Mouse (Mus musculus) layer of hippocampus, adult 11-12 months (tissue): ENCODE data around the gene Arhgef33.
"Not testable (repeated sequence)": the region's sequence is repeated elsewhere in the genome, so short reads cannot be mapped to it uniquely, and the experiment has no call there.

ENCODE experiments used
- DNase-seq: peaks from one replicate; pipeline ENCODE4 v3.0.0; 2022; ENCODE audit warnings: low spot score

Arhgef33 gene

DNA sequence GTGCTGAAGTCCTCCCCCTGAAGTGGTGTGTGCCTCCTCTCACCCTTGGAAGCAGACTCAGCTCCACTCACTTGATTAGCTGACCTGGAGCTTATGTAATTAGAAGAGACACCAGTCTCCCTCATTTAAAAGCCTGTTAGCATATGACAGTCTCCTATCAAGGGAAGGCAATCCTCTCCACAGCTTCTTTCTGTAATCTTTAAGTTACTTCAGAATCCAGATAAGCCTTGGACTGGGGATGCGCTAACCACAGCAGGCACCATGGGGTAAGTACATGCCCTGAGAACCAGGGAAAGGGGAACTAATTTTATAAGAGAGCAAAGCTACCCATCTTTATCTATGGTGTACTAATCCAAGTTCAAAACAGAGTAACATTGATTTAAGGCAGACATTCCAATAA lies at the start of gene Arhgef33:
Gene Arhgef33 (plus strand): TSS at position 157 of the 400 bp plus-strand sequence.
- no peak for DNase-seq

DNA sequence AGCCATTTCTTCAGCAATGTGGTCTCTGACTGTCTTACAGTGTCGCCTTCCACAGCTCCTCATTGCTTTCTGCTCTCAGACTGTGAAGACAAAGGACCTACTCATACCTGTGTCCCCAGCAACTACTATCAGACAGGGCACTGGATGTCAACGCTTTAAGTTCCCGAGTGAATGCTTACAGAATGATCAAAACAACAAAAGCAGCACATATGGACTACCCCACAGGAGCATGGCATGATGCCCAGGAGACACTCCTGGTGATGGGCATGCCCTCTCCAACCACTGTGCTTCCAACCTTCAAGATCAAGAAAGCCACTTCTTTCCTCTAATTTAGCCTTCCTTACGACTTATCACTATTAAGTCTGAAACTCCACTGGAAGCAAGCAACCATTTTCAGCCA lies 40.1 kb upstream of the Arhgef33 start:
- no peak for DNase-seq

DNA sequence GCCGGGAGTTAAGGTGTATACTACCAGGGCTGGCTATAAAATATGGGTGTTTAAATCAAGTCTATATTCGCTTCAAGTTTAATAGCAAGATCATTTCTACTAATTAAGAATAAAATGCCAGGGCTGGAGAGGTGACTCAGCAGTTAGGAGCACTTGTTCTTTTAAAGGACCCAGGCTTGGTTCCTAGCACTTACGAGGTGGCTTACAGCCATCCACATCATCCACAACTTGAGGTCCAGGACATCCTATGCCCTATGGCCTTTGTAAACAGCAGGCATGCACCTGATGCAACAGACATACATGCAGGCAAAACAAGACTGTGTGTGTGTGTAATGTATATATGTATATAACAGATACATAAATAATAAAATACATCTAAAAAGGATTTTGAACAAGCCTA lies 39.1 kb upstream of the Arhgef33 start:
- no peak for DNase-seq

DNA sequence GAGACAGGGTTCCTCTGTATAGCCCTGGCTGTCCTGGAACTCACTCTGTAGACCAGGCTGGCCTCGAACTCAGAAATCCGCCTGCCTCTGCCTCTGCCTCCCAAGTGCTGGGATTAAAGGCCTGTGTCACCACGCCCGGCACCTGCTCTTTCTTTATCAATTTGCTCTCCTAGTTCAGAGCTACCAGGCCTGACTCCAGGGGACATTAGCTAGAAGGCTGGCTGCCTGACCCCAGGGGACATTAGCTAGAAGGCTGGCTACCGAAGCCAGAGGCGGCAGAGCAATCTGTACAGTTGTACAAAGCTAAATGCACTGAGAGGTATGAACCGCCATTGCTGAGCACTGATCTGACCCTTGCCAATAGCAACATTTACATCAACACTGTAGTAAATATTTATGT lies 36.6 kb upstream of the Arhgef33 start:
- not testable (repeated sequence) for DNase-seq

DNA sequence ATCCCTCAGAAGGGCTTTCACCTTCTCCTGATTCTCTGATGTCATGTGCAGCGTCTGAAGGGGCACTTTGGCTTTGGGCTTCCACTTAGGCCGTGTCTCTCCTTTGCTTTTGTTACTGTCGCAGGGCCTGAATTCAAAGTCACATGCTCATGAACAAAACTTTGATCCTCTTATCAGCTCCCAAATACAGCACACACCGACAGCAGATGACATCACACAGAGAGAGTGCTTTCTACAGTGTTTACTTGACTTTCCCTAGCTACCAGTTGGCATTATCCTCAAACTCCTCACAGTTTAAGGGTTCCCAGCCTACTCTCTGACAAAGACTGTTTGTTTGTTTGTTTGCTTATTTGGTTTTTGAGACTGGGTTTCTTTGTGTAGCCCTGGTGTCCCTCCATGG lies 29.0 kb upstream of the Arhgef33 start:
- no peak for DNase-seq

DNA sequence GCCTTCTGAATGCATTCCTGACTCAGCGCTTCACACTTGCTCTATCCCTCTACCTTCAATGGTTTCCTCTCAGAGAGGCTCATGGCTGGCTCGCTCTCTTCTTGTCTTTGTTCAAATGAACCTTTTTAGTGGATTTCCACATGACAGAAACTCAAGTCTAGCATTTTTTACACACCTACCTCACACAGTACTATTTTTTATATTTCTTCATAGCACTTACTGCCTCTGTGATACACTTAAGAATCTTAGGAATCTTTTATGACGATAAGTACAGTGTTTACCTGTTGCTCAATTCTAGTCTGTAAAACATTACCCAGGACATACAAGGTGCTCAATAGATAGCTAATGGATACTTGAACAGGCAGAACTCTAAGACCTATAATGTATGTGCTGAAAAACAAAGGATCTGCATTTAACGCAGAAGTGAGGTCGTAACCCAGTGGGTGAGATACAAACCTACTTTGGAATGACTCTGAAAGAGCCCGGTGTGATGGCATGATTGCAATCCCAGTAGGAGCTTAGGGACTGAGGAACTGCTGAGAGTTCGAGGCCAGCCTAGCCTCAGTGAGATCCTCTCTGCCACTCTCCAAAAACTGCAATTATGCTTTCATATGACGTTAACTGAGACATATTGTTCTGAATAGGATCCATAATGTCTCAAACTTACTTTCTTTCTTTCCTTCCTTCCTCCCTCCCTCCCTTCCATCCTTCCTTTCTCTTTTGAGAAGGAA lies 27.7 kb upstream of the Arhgef33 start:
- DNase-seq = no peak

DNA sequence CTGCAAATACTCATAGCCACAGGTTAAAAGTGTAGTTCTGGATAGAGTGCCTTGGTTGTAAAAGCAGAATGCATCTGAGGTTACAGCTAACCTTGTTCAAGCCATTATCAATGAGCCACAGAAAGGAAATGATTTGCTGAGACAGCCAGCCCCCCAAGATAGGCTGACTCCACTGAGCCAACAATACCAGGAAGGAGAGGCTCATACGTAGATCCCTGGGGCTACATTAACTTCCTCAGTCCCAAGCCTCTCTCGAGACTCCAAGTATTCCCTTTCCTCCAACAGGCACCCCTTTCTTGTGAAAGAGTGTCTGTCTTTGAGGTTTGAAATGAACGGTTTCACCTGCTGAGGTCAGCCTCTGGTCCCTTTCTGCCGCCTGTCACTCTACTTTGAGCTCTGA lies 22.8 kb upstream of the Arhgef33 start:
- DNase-seq = no peak

DNA sequence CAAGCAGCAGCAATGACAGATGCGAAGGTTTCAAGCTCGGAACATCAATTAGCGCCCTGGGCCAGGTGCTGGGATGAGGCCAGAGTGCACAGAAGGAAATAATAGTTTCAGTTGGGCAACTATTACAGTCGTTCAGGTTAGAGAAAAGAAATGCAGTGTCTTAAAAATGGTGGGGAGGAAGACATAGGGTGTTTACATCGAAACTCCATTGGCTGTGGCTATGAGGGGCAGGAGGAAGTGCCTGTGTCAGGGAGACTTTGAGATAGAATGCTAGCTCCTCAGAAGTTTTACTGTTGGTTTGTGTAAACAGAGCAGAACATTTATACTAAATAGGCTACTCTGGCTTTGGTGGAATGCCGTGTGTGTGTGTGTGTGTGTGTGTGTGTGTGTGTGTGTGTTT lies 19.2 kb upstream of the Arhgef33 start:
- no peak for DNase-seq

DNA sequence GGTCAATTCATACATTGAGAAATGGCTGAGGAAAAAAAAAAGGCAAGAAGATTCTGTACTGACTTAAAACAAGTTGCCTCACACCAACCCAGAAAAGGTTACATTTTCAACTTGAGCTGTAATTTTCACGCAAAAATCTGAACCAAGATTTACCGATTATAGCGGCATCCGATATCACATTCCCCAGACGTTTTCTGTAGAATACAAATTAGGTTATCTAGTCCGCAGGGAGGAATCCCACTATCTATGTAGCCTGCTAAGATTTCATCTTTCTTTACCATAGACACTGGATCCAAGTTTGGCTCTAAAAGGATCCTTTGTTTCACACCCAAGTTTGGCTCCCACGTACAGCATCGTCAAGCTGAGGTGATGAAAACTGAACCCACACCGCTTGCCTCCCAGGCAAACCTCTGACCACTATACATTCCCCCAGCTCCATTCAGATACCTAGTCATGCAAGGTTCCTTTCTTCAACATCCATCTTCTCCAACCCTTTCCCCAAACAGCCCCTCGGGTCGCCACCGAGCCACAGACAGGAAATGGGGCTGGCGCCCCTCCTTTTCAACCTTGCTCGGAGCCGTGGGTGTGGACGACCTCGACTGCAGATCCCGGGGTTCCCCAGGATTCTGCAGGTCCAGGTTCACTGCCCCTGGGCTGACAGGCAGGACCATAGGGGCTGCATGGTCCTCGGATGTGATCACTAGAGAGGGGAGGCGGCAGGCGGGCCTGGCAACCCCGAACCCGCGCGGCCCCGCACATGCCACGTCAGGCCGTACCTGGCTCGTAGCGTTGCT lies 17.7 kb upstream of the Arhgef33 start:
- no peak for DNase-seq

DNA sequence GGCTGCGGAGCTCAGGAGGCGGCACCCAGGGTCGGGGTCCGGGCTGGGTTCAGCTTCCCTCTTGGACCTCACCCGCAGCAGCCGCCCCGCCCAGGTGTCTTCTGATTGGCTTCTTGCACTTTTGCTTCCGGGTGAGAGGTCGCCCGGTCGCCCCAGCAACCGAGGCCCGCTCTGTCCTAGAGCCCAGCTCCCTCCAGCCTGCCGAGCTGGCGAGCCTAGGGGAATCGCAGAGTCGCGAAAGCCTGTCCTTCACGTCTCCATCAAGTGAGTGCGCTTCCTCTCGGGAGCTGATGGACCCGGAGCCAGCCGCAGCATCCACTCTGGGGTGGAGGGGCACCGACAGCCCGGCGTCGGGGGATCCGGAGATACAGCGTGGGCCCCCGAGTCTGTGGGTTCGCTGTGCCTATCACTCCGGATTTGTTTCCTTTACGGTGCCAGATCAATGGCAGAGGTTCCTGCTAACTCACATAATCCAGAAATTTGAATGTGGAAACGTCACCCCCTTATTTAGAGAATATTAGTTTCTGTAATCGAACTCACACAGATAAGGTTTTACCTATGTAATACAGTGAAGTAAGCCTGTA lies 17.0 kb upstream of the Arhgef33 start, which contains the start of the genes Morn2 and Dhx57:
Gene Morn2 (plus strand): TSS at position 130 of the 584 bp plus-strand sequence.
Gene Dhx57 (minus strand): TSS at position 403 of the 584 bp plus-strand sequence.
- peak; percentile 96 for DNase-seq

DNA sequence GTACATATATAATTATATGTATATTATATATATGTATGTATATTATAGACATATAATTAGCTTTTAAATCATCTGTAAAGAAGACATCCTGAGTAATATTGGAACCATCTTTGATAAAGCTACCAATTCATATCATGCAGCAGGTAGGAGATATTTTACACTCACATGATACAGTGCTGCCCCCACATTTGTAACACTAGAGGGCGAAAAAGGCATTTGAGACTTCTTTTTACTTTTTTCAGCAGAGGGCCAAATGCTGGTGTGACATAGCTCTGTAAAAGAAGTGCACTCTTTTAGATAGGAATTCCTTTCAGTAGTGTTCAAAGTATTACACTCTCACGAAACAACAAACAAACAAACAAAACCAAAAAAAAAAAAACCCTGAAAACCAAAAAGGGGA lies 16.1 kb upstream of the Arhgef33 start:
- DNase-seq = peak; percentile 55

DNA sequence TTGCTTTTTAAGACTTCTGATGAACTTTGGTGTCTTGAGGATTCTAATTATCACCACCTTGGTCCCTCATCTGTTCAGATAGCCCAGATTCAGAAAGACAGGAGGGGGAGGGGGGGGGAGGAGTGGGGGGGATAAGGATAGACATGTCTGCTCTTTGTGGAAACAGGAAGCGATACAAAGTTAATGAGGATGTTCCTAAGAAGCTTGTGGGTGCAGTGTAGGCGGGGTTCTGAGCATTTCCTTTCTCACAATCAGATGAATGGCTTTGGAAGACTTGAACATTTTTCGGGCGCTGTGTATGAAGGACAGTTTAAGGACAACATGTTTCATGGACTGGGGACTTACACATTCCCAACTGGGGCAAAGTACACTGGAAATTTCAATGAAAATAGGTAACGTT lies 11.9 kb upstream of the Arhgef33 start:
- no peak for DNase-seq

DNA sequence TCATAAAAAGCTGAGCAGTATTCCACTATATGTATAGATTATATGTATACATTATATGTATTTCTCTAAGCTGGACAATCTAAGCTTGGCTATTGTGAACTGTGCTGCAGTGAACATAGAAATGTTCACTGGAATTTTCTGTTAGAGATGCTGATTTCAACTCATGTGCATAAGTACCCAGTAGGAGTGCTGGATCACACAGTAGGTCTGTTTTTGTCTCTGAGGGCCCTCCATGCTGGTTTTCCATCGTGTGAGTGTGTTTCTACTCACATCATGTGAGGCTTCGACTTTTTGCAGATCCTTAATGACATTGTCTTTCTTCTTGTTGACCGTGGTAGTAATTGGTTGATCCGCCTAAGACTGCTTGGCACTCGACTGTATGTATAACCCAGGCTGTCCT lies 8.4 kb upstream of the Arhgef33 start:
- no peak for DNase-seq

DNA sequence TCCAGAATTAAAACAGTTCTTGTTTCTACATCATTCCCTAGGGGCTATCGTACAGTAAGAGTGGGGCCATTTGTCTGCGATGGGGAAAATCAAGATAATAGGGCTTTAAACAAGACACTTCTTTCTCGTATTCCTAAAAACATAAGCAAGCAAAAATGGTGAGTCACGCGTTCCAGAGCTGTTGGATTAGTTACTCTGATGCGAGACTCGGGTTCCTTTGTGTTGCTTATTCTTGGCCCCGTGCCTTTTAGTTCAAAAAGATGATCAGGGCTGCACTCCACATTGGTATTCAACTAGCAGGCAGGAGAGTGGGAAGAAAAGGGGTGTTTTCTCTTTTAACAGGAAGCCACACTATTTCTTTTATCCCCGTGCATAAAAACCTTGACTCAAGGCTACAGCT lies 4.6 kb downstream of the Arhgef33 start:
- no peak for DNase-seq

DNA sequence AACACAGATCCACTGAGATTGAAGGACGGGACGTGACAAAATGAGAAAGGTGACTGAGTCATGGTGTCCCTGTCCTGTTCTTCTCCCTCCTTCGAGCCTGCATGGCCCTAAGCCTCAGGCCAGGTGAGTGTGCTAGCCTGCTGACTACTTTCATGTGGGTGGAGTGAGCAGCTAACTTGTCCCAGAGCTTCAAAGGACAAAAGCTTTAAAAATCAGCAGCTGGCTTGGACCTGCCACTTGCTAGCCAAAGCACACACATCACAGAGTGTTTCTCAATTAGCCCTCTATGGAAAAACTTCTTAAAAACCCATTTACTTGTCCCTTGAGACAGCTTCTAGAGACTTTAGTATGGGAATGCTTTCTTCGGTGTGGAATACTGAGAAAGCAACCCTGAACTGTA lies 5.2 kb downstream of the Arhgef33 start:
- no peak for DNase-seq

DNA sequence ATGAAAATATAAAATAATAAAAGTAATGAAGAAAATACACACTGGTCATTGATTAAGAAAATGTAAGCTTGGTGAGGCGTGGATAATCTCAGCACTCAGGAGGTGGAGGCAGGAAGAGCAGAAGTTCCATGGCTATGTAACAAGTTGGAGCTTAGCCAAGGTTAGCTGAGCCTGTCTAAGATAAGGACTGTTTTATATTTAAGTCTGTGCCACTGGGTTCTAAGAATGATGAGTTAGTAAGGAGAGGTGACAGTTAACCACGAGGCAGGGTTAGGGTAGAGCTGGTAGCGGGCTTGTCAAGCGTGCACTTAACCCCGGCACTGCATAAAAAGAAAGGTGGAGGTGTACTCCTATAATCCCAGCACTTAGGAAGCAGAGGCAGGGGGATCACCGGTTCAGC lies 15.0 kb downstream of the Arhgef33 start:
- DNase-seq = no peak

DNA sequence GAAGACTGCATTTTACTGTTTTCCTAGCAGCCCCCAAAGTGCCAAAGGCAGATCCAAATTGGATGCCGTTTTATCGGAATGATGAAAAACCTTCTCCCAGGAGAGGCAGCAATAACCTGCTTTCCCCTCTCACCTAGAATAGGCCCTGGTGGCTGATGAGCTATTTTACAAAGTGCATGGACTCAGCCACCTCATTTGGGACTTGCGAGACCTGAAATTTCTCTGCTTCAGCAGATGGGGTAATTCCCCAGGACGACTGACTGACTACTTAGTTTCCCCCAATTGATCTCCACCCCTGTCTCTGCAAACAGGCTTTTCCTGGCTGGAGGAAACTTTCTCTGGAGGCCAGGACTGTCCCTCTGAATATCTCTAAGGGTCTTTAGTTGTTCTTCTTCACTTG lies 15.8 kb downstream of the Arhgef33 start:
- no peak for DNase-seq

DNA sequence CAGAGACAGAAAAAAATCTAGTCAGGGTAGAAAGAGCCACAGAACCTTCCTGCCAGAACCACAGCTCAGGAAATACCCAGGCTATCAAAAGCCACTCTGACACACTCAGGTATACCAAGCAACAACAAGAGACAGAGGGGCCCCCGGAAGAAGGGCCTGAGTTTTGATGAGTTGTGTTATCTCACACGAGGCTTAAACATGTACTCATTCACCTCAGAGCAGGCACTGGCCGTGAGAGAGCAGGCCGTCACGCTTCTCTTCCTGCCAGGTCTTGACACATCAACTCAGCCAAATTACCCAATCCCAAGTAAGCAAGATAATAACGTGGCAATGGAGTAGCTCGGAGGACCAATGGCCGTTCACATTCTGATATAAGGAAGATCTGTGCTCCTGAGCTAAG lies 16.5 kb downstream of the Arhgef33 start:
- no peak for DNase-seq

DNA sequence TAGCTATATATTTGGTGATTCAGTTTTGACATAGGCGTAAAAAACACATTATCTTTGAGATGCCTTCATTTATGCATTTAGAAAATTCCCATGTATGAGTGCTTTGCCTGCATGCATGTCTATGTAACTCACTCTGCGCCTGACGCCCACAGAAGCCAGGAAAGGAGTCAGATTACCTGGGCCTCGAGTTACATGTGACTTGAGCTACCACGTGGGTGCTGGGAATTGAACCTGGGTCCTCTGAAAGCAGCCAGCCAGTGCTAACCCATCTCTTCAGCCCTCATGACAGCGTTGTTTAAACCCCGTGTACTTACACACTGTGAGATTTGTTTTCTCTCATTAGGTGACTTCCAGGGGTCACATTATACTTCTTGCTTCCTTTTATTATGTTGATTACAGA lies 17.3 kb downstream of the Arhgef33 start:
- no peak for DNase-seq

DNA sequence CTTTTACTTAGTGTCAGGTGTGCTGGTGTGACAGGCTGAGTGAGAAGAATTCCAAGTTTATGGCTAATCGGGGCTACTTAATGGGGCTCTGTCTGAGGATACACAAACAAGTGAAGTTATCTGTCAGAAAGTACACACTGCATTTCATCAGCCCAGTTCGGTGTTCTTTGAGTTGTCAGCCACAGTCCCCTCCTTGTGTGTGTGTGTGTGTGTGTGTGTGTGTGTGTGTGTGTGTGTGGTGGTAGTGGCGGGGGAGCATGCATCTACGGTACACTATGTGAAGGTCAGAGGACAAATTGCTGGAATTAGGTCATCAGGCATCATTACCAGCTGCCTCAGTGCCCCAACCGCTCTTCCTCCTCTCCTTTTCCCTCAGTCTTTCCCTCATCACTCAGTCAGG lies 18.2 kb downstream of the Arhgef33 start:
- DNase-seq = no peak

DNA sequence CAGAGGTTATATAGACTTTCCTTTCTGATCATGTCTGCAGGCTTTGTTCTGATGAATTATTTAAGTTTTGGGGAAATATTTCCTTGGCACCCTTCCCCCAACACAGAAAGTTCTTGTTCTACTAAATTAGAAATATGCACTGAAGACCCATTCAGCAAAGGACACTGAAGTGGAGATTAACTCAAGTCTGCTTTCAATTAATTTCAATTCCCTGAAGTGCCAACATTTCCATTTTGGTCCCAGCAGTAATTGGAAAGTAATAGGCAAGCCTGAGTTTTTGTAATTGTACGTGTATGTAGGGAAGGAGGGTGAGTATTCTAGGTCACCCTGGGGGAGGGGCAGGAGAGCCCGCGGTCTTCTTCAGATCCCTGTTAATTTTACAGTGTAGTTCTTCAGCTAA lies 19.2 kb downstream of the Arhgef33 start:
- DNase-seq = no peak

DNA sequence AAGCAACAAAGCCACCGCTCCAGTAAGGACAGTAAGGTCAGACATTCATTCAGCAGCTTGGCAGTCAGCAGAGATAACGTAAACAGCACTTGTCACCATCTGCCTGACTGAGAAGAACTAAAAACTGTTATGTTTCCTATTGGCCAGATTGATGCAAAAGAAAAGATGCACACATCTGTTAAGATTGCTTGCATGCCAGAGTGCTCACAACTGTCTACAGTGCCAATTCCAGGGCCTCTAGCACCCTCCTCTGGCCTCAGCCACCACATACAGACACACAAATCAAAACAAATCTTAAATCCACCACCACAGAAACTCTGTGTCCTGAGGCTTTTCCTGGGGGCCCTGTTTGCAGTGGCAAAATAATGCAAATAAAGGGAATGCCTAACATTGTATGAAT lies 25.2 kb downstream of the Arhgef33 start:
- DNase-seq = no peak

DNA sequence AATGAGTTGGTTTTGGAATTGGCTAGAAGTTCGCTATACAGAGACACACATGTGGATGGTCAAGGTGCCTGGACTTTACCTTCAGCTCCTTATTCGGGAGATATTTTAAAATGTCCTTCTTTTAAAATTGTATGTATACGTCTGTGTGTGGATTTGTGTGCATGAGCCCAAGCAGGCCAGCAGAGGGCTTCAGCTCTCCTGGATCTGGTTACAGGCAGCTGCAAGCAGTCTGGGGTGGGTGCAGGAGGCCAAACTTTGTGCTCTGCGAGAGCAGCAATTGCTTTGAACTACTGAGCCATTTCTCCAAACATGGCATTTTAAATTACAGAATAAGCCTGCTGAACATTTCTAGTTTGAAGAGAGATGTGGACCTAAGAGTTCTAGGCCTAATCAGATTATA lies 38.1 kb downstream of the Arhgef33 start:
- no peak for DNase-seq
